Mouse (Mus musculus) stomach, postnatal 0 days (tissue): ENCODE data around the gene Asb15.

Source experiments
- CTCF ChIP-seq: IDR thresholded peaks from 2 replicates; pipeline ENCODE4 v1.5.1; 2016; ENCODE audit warnings: antibody characterized with exemption, low read depth, mild to moderate bottlenecking, moderate library complexity
- EP300 ChIP-seq: optimal IDR thresholded peaks from 2 replicates; pipeline ENCODE3; 2016; ENCODE audit warnings: antibody characterized with exemption

DNA sequence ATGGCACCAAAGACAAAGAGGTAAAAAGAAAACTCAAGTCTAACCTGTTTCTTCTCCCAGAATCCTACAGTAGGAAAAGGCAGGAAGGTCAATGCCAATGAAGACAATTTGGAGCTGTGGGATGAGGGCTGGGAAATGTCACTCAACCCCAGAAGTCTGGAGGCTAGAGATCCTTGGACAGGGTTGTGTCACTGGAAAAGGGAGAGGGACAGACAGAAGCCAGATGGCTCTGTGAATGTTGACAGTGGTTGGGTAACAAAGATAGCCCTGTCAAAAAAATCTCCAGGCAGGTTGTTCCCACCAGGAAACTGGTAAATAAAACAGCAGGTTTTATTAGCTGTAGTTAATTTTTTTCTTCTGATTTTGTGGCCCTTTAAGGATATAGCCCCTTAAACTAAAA lies 14.4 kb downstream of the Asb15 start:
- TF ChIP-seq CTCF = no peak
- no peak for TF ChIP-seq EP300
